Mouse (Mus musculus) gastrocnemius, adult 2 months (tissue): Measurements from ENCODE around the gene Mrgpre. TPM values are rescaled to one million over a fixed set of nuclear protein-coding genes. Genes with fewer than 3 reads are reported as not detected.

Source experiments
- DNase-seq: peaks from one replicate; pipeline ENCODE4 v3.0.0; 2022
- H3K27ac ChIP-seq: fragments of 200-600 bp; 2 replicates; pipeline ENCODE4 v1.8.1; 2022; ENCODE audit warnings: mild to moderate bottlenecking
- H3K4me3 ChIP-seq: fragments of 200-600 bp; 2 replicates; pipeline ENCODE4 v1.8.1; 2022; ENCODE audit warnings: mild to moderate bottlenecking, moderate library complexity
- CTCF ChIP-seq: fragments of 200-600 bp; IDR thresholded peaks from 2 replicates; pipeline ENCODE4 v1.8.1; 2022; ENCODE audit warnings: antibody characterized with exemption, mild to moderate bottlenecking, moderate library complexity
- intact Hi-C: fragments of 180-260 bp; cut with DNase I; formaldehyde crosslinking; loops from one replicate; pipeline ENCODE4 v1.15.1; 2025
- total RNA-seq, 2 experiments: library from RNA; stranded (reverse); gene quantifications; 2 replicates each; pipeline ENCODE4 v1.2.3; 2021

Gene Mrgpre
- total RNA-seq, 2 experiments from 2014 or later: 0.43 to 0.84 TPM

GRCm38 (mm10) chr7:143763794-143764193, 20.5 kb downstream of the Mrgpre start:
- peak; percentile 80 for TF ChIP-seq CTCF
- Histone ChIP-seq H3K27ac (no peak overlapping the region), H3K4me3 (no peak overlapping the region)
- DNase-seq: no peak
- intact Hi-C loops: loop anchor here (1.0 kb wide), 2 partner anchors 15 to 57 kb away; no protein-coding TSS in a partner anchor

- Histone ChIP-seq H3K27ac (no peak overlapping the region), H3K4me3 (no peak overlapping the region)
- peak; percentile 10 for DNase-seq
- no peak for TF ChIP-seq CTCF
- intact Hi-C loops: no loop called here
These were observed 25.3 kb downstream of the Mrgpre start for GRCm38 (mm10) chr7:143758956-143759355.

- Histone ChIP-seq H3K4me3 (no peak overlapping the region), H3K27ac (no peak overlapping the region)
- peak; percentile 13 for DNase-seq
- intact Hi-C loops: no loop called here
- TF ChIP-seq CTCF: no peak
These were observed 26.6 kb downstream of the Mrgpre start for GRCm38 (mm10) chr7:143757696-143758095.

- peak; percentile 15; the same call in 1 of the 2 replicates for TF ChIP-seq CTCF
- peak overlapping the region; percentile 68 for H3K4me3 ChIP-seq
- peak; percentile 89 for DNase-seq
- intact Hi-C loops: no loop called here
- H3K27ac ChIP-seq: peak overlapping the region; percentile 53; the same call in 1 of the 2 replicates
These were observed 27.3 kb downstream of the Mrgpre start for GRCm38 (mm10) chr7:143757027-143757390.

GRCm38 (mm10) chr7:143756125-143757026, 27.9 kb downstream of the Mrgpre start, which contains the start of gene Osbpl5:
Osbpl5 (minus strand) TSS chr7:143756985.
- peak within 1 kb of the TSS; percentile 68 for H3K4me3 ChIP-seq
- peak; percentile 23 for DNase-seq
- TF ChIP-seq CTCF: no peak
- H3K27ac ChIP-seq: peak within 1 kb of the TSS; percentile 53; the same call in 1 of the 2 replicates
- intact Hi-C loops: no loop called here

- peak; percentile 29 for DNase-seq
- no peak for TF ChIP-seq CTCF
- Histone ChIP-seq H3K27ac (no peak overlapping the region), H3K4me3 (no peak overlapping the region)
- intact Hi-C loops: no loop called here
These were observed 28.8 kb downstream of the Mrgpre start for GRCm38 (mm10) chr7:143755357-143756124.

GRCm38 (mm10) chr7:143753990-143754715, 30.1 kb downstream of the Mrgpre start:
- H3K4me3 ChIP-seq: no peak overlapping the region
- no peak overlapping the region for H3K27ac ChIP-seq
- intact Hi-C loops: no loop called here
- peak; percentile 86 for TF ChIP-seq CTCF
- DNase-seq: peak; percentile 81

- Histone ChIP-seq H3K27ac (no peak overlapping the region), H3K4me3 (no peak overlapping the region)
- intact Hi-C loops: no loop called here
- DNase-seq: peak; percentile 15
- TF ChIP-seq CTCF: no peak
These were observed 31.7 kb downstream of the Mrgpre start for GRCm38 (mm10) chr7:143752606-143753005.

- DNase-seq: no peak
- no peak overlapping the region for H3K27ac ChIP-seq
- no peak for TF ChIP-seq CTCF
- intact Hi-C loops: no loop called here
- H3K4me3 ChIP-seq: no peak overlapping the region
These were observed 32.2 kb downstream of the Mrgpre start for GRCm38 (mm10) chr7:143752056-143752455.

GRCm38 (mm10) chr7:143751380-143751779, 32.9 kb downstream of the Mrgpre start:
- Histone ChIP-seq H3K4me3 (no peak overlapping the region), H3K27ac (no peak overlapping the region)
- DNase-seq: peak; percentile 6
- TF ChIP-seq CTCF: no peak
- intact Hi-C loops: no loop called here

GRCm38 (mm10) chr7:143749045-143749444, 35.3 kb downstream of the Mrgpre start:
- no peak overlapping the region for H3K4me3 ChIP-seq
- intact Hi-C loops: loop anchor here (5.0 kb wide), 1 partner anchor 162 kb away; no protein-coding TSS in a partner anchor
- TF ChIP-seq CTCF: no peak
- no peak overlapping the region for H3K27ac ChIP-seq
- DNase-seq: peak; percentile 5
